Mouse (Mus musculus): ENCODE data around the gene Adm.
"Not testable (repeated sequence)": the region's sequence is repeated elsewhere in the genome, so short reads cannot be mapped to it uniquely, and the experiment has no call there.

Adm gene

GRCm38 (mm10) chr7:110629892-110630666 lies 2.6 kb downstream of the Adm start:
- DNase-seq, result peak; percentile 84

DNA sequence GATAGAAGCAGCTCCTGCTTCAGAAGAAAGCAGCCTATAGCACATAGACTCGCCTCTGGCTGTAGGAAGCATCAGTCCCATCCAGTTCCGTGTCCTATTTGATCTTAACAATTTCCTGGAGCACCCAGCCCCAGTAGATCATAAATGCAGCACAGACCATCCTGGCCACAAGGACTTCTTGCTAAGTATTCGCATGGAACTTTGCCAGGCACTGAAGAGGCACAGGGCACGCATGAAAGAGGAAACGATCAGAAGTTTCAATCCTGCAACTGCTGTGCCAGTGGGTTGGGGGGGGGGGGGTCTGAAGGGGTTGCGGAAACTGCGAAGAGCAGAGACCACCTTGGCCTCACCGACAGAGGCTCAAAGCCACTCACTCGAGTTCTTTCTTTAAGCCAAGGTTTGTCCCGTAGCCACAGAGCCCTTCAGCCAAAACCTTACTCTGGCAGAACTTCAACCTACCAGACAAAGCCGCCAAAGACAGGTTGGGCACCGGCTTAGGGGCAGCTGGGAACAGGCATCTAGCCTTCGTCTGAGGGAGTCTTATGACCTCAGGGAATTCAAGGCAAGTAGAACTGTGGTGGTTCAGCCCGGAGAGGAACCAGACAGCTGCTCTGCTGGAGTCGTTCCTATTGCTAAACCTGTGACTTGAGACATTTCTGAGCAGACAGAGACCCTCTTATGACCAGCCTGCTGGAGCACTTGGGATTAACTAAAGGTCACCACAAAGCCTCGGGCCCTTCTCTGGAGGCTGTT lies 3.9 kb downstream of the Adm start:
- DNase-seq, result peak; percentile 66

DNA sequence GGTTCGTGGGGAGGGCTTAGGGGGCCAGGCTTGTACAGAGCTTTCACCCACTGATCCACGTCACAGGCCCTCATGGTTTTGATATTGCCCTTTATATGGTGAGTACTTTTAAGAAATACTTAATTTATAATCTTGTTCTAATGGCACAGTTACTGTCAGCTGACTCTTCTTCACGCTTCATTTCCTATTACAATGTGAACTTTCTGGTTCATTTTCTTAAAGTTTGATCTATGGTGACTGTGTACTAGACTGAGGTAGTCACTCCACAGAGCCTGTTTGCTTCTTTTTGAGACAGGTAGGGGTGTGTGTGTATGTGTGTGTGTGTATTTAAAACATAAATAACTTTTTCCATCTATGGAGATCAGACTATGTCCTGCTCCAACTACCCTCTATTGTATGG lies 8.5 kb downstream of the Adm start:
- no peak for DNase-seq

- no peak for DNase-seq
These were observed 9.1 kb downstream of the Adm start for GRCm38 (mm10) chr7:110636559-110636958.

DNA sequence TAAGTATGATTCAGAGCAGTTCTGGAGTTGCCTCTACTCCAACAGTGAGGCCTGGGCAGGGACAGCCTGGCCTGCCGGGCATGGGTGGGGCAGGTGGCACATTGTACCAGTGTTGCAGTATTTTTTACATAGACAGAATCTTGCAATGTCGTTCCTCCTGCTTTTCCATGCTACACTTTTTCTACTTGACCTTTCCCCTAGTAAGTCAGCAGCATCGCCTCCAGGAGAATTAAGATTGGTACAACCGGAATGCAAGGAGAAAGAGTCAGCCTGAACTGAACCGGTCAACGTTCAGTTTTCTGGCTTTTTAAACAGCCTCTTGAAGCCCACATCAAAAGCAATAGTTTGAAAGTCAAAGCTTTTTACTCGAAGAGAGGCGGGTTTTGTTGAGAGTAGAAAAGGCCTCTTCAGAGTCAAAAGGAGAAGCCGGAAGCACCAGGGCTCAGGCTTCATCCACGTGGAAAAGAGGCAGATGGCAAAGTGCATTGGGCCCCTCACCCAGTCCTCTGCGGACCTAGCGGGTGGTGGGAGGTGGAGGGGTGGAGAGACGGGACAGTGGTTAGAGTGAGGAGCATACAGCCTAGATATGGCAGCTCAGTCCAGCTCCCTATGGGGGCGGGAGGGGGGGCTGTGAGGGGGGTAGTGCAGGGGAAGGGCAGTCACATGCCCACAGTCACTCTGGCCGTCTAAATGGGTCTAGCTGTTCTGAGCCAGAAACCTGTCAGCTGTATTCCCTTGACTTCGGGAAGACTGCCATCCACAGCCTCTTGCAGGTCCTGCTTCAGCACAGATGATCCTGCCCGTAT lies 11.0 kb downstream of the Adm start:
- peak; percentile 68 for DNase-seq

DNA sequence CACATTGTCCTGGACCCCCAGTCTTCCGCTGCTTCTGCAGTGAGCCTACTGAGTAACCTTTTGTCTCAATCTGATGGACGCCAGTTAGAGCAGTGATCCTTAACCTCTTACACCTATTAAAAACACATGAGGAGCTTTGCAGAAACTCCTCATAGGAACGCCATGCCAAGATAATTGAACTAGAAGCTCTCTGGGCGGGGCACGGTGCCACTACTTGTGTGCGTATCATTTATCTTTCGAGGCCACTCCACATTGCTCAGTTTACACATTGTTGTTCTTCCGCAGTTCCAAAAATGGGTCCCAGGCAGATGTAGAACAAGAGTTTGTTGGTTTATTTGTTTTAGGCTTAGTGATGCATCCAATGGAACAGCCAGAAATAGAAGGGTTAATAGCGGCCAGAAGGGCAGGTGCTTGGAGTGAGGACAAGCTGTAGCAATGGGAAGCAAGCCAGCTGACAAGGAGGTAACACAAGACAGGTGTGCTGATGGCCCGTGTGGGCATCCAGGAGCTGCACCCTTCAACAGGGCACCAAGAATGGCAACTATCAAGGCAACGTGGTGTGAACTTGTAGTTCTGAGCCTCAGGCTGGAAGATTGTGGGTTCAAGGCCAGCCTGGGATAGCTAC lies 11.9 kb downstream of the Adm start:
- DNase-seq, result peak; percentile 59

GRCm38 (mm10) chr7:110639958-110640357 lies 12.5 kb downstream of the Adm start:
- not testable (repeated sequence) for DNase-seq

DNA sequence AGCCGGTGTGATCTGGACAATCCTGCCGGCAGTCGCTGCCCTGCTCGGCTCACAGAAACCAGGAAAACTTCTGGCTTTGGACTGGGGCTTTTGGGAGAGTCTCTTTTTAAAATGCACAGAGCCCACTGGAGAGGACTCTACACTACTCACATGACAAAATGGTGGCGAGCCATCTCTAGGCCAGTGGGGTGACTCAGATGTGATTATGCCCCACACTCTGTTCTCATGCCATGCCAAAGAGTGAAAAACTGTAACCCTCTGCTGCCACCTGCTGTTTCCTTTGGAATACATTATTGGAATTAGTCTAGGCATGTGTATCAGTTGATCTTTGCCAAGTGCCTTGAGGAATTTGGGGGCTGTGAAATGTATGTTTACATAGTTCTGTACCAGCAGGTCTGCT lies 17.9 kb downstream of the Adm start:
- DNase-seq, result peak; percentile 70

- no peak for DNase-seq
These were observed 18.4 kb downstream of the Adm start for GRCm38 (mm10) chr7:110645859-110646258.

DNA sequence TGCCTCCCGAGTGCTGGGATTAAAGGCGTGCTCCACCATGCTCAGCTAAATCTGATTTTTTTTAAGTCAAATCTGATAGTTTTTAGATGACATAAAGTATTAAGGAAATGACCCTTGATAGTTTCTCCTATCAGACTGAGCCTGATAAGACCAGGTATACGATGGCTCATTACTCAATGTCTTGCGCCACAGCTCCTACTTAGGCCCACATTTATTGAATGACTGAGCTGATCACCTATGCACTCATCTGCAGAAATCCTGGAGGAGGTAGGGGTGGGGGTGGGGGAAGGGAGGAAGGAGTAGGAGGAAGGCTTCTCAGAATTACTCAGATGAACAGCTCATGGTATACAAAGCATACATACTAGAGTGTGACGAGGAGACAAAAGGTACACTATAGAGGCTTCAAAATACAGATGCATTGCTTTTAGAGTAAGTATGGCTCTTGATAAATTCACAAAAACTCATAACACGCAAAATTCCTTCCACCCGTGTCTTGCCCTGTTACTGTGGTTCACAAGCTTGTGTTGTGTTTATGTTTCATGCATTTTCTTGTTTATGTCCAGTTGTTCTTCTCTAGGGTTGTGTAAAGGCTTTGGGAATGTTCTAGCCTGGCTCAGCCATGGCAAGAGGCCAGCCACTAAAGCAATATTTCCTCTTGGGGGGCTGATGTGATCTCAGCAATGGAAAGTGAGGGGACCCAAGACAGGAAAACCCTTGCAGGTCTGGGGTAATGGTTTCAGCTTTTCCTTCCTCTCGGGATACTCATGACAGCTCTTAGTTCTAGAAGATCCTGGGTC lies 19.3 kb downstream of the Adm start:
- DNase-seq, result no peak

DNA sequence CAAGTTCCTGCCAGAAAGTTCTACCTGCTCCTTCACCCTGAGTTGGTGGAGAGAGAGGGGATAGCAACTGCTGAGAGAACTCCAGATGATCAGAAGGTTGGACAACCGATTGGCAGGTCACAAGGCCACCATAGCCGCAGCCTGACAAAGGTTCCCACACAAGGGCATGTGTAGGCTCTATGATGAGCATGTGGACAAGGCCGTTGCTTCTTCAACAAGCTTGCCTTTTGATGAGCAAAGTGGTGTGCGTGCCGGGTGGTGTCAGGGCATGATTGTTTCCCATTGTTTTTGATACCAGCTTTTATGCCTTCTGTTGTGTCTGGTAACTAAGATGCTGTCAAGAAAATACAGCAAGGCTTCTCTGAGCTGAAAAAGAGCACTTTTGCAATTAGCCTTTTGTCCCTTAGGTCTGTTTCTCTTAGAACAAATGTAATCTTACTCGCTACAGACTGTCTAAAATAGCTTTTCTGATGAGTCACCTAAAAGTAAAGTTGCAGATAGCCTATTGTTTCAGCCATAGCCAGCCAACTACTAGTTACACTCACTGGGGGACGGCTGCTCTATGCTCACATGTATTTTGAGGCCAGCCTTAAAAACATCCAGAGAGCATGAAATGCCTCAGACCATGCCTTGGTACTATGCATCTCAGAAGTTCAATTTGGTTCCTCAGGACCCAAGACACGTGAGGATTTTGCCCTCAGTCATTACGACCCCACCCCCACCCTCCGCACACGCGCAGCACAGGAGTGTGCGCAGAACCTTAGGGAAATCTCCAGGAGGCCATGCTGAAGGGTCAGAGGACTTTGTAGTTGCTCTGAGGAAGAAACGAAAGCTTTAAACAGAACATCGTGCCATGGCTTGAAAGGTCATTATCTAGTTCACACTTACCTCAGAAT lies 20.3 kb downstream of the Adm start:
- DNase-seq, result no peak

DNA sequence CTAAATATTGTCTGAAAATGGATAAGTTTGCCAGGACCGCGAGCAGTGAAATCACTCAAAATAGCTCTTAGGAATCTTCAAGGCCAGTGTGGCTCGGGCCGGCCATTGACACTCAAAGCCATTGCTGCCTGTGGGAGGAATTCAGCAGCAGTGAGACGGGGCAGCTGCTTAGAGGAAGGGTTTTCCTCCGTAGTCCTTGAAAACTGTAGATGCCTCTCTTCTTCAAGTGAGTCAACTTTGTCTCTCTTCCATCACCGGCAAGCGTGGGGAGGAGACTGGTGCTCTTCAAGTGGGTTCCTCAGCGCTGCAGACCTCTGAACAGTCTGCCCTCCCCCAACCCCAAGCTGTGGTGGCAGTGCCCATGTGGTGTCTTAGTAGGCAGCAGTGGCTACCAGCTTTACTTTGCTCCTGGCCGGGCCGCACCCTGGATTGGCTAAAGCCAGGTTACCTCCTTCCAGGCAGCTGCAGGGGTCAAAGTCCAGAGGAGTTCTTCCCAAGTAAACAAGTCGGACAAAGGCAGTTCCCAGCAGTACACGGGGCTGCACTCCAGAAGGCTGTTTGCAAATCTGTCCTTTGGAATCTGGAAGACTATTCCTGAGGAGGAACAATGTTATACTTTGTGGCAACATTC lies 21.1 kb downstream of the Adm start:
- DNase-seq, result peak; percentile 95

DNA sequence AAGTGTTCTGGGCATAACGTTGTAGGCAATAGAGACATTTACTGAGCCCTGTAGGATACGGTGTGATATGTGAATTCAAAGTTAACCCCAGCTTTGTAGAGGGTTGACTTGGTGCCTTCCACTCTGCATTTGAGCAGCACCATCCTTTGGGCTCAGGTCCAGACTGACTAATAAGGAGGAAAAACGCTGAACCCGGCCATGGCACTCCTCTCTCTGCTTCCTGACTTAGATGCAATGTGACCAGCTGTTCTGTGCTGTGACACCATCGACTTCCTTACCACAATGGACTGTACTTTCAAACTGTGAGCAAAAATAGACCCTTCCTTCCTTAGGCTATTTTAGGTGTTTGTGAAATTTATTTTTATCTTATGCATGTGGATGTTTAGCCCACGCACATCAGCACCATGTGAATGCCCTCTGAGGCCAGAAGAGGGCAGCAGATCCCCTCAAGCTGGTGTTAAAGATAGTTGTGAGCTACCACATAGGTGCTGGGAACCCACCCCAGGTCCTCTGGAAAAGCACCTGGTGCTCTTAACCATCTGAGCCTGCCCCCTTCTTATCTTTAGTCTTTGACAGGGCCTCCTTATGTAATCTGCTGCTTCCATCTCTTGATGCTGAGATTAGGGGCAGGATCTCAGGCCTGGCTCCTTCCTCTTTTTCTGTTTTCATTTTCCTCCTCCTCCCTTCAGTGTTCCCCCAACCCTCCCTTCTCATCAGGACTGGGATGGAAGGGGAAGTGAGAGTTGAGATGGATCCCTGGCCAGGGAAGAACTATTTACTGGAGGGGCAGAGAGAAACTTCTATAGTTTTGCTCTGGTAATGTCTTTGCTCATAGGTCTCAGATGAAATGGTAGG lies 21.9 kb downstream of the Adm start:
- no peak for DNase-seq

DNA sequence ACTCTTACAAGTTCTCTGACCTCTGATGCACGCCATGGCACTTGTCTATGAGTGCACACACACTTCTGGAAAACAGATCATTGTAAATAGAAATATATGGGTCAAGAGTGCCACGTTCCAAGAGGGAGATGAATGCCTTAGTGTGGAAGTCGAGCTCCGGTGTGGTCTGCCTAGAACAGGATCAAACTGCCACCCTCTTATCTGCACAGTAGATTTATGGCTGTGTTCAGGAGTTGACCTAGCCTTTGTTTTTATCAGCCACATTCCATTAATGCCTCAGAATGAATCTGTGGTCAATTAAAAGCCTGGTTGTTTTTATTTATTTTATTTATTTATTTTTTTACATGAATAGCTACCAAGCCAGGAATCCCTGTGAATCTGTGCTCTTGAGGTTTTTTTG lies 23.0 kb downstream of the Adm start:
- peak; percentile 60 for DNase-seq

GRCm38 (mm10) chr7:110651091-110651490 lies 23.6 kb downstream of the Adm start:
- peak; percentile 65 for DNase-seq

GRCm38 (mm10) chr7:110655230-110655629 lies 27.8 kb downstream of the Adm start:
- DNase-seq, result no peak

DNA sequence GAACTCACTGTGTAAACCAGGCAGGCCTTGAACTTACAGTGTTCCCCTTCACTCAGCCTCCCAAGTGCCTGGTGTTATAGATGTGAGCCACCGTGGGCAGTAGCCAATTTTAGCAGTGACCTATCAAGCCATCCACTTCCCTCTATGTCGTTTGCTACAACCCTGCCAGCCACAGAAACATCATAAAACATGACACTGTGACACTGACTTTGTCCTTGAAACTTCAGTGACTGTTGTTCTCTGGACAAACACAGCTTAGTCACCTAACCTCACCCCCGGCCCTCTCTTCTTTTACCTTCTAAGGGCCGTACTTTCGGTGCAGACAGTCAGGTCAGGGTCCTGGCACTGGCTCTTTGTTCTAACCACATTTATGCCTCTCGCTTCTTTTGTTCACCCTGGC lies 28.5 kb downstream of the Adm start:
- no peak for DNase-seq

- no peak for DNase-seq
These were observed 31.0 kb downstream of the Adm start for GRCm38 (mm10) chr7:110658378-110658928.

DNA sequence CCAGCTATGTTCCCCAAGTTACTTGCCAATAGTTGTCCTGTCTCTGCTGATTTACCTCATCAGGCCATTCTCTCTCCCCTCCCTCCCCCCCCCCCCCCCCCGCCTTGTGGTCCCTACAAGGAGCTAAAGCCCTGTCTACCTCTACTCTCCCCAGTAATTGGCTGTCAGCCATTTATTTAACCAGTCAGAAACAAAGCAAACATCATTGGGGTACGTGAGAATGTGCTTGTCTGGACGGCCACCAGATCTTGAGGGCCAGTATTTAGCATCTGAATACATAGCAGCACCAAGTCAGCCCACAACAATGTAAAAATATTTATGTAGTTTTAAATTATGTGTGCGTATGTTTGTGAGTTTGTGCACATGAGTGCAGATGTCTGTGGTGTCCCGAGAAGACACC lies 39.1 kb downstream of the Adm start:
- no peak for DNase-seq
